Mouse (Mus musculus): ENCODE measurements around the gene Ms4a4b.
"Not testable (repeated sequence)": the region's sequence is repeated elsewhere in the genome, so short reads cannot be mapped to it uniquely, and the experiment has no call there.

Ms4a4b gene

GRCm38 (mm10) chr19:11486599-11486998, 43.2 kb downstream of the Ms4a4b start:
- no peak for DNase-seq (ENCODE audit: low spot score)

- DNase-seq (ENCODE audit: low spot score): no peak
Measured at GRCm38 (mm10) chr19:11491406-11492189, 48.2 kb downstream of the Ms4a4b start.

- DNase-seq (ENCODE audit: low spot score): no peak
Measured at GRCm38 (mm10) chr19:11492671-11493070, 49.3 kb downstream of the Ms4a4b start.

- no peak for DNase-seq (ENCODE audit: low spot score)
Measured at GRCm38 (mm10) chr19:11494519-11494918, 51.2 kb downstream of the Ms4a4b start.

- DNase-seq (ENCODE audit: low spot score): no peak
Measured at GRCm38 (mm10) chr19:11496361-11496760, 53.0 kb downstream of the Ms4a4b start.

GRCm38 (mm10) chr19:11497300-11497699, 53.9 kb downstream of the Ms4a4b start:
- DNase-seq (ENCODE audit: low spot score): not testable (repeated sequence)

- DNase-seq (ENCODE audit: low spot score): no peak
Measured at GRCm38 (mm10) chr19:11500796-11501195, 57.4 kb downstream of the Ms4a4b start.

- no peak for DNase-seq (ENCODE audit: low spot score)
Measured at GRCm38 (mm10) chr19:11501326-11501725, 58.0 kb downstream of the Ms4a4b start.

GRCm38 (mm10) chr19:11504857-11505256, 61.5 kb downstream of the Ms4a4b start:
- DNase-seq (ENCODE audit: low spot score): no peak

- no peak for DNase-seq (ENCODE audit: low spot score)
Measured at GRCm38 (mm10) chr19:11513458-11513857, 70.1 kb downstream of the Ms4a4b start.

GRCm38 (mm10) chr19:11516246-11516645, 72.9 kb downstream of the Ms4a4b start, which contains the start of gene Ms4a6b:
Gene Ms4a6b (plus strand): TSS chr19:11516512.
- DNase-seq (ENCODE audit: low spot score): no peak

All from testis, postnatal 10 days (tissue).